Mouse (Mus musculus) kidney, embryonic 16.5 days (tissue): ENCODE data around the gene Gm13119. TPM values are rescaled to one million over a fixed set of nuclear protein-coding genes. Genes with fewer than 3 reads are reported as not detected.
"Not testable (repeated sequence)": the region's sequence is repeated elsewhere in the genome, so short reads cannot be mapped to it uniquely, and the experiment has no call there.

Source experiments
- ATAC-seq: fragments of 200-750 bp; cut with Nextera tagmentation; 2 replicates; pipeline ENCODE4 v1.8.0; 2017; ENCODE audit warnings: moderate TSS enrichment; ENCODE audit not compliant: low FRiP score, low TSS enrichment
- H3K27ac ChIP-seq: fragments of 300-500 bp; sonication (generic); 2 replicates; pipeline ENCODE4 v1.5.1; 2014; ENCODE audit warnings: low read length
- H3K27me3 ChIP-seq: fragments of 300-500 bp; sonication (generic); 2 replicates; pipeline ENCODE4 v1.6.1; 2014; ENCODE audit warnings: low read length, control low read depth, mixed read lengths; ENCODE audit not compliant: insufficient read depth
- H3K36me3 ChIP-seq: fragments of 300-500 bp; sonication (generic); 2 replicates; pipeline ENCODE4 v1.6.1; 2014; ENCODE audit warnings: low read length, control low read depth, mixed read lengths; ENCODE audit not compliant: insufficient read depth
- H3K4me1 ChIP-seq: fragments of 300-500 bp; sonication (generic); 2 replicates; pipeline ENCODE4 v1.6.1; 2014; ENCODE audit warnings: low read length, control low read depth, mixed read lengths; ENCODE audit not compliant: insufficient read depth
- H3K4me2 ChIP-seq: fragments of 300-500 bp; sonication (generic); replicated peaks from 2 replicates; pipeline ENCODE4 v1.6.1; 2014; ENCODE audit warnings: low read depth, low read length
- H3K4me3 ChIP-seq: fragments of 300-500 bp; sonication (generic); 2 replicates; pipeline ENCODE4 v1.5.1; 2014; ENCODE audit warnings: mild to moderate bottlenecking, low read length
- H3K9ac ChIP-seq: fragments of 300-500 bp; sonication (generic); replicated peaks from 2 replicates; pipeline ENCODE4 v1.6.1; 2014; ENCODE audit warnings: low read length
- H3K9me3 ChIP-seq: fragments of 300-500 bp; sonication (generic); 2 replicates; pipeline ENCODE4 v1.6.1; 2016; ENCODE audit warnings: low read length, control low read depth
- WGBS: fragments of 180-500 bp; shearing (Covaris S2); extraction: QIAGEN DNeasy Blood & Tissue Kit; methylation state at CpG from one replicate; pipeline ENCODE4 v1.1.7; 2014; 5-methylcytosine and 5-hydroxymethylcytosine counted together
- polyA plus RNA-seq: library from polyadenylated mRNA; unstranded; fragments of >200 nt; fragmentation: Nextera tagmentation; extraction: Ambion mirVana; gene quantifications from 2 replicates; pipeline ENCODE4 v1.2.1, GENCODE M21; 2015

Gm13119 gene
- polyA plus RNA-seq, result not detected in 2 replicates

DNA sequence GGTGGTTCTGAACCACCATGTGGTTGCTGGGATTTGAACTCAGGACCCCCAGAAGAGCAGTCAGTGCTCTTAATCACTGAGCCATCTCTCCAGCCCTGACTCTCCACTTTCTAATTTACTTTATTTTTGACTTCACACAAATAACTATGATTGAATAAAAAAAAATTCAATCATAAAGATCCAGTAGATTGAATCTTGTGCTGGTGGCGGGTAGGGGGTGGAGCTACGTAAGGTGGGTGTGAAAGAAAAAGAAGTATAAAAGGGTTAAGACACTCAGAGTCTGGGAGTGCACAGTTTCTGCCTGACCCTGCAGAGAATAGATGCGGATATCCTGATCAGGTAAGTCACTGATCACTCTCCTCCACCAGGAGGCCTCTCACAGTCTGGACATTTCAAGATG, at the start of gene Gm13119:
Gm13119 (plus strand) TSS at position 301 of the 400 bp plus-strand sequence.
- 89% methylated on average over 3 of the region's 3 CpGs for WGBS
- H3K9me3 ChIP-seq, H3K36me3 ChIP-seq, H3K4me2 ChIP-seq, H3K4me1 ChIP-seq, H3K27ac ChIP-seq, ATAC-seq, H3K9ac ChIP-seq, H3K27me3 ChIP-seq, H3K4me3 ChIP-seq: not testable (repeated sequence)

- H3K27me3 ChIP-seq, H3K4me3 ChIP-seq, H3K9me3 ChIP-seq, H3K9ac ChIP-seq, H3K36me3 ChIP-seq, H3K27ac ChIP-seq, H3K4me1 ChIP-seq, ATAC-seq, H3K4me2 ChIP-seq: not testable (repeated sequence)
- 66% methylated on average over 2 of the region's 2 CpGs for WGBS
Measured at GRCm38 (mm10) chr4:144312666-144313460, 44.9 kb upstream of the Gm13119 start.

GRCm38 (mm10) chr4:144329949-144330348, 27.8 kb upstream of the Gm13119 start, which contains the start of gene Gm13128:
Gene Gm13128 (plus strand): TSS chr4:144330249.
- H3K27ac ChIP-seq, H3K9ac ChIP-seq, ATAC-seq, H3K4me2 ChIP-seq, H3K9me3 ChIP-seq, H3K27me3 ChIP-seq, H3K4me3 ChIP-seq, H3K36me3 ChIP-seq, H3K4me1 ChIP-seq: not testable (repeated sequence)
- 66% methylated on average over 4 of the region's 4 CpGs for WGBS

GRCm38 (mm10) chr4:144335856-144336255, 21.9 kb upstream of the Gm13119 start:
- H3K4me1 ChIP-seq, H3K27me3 ChIP-seq, H3K27ac ChIP-seq, H3K36me3 ChIP-seq, H3K4me2 ChIP-seq, ATAC-seq, H3K9ac ChIP-seq, H3K4me3 ChIP-seq, H3K9me3 ChIP-seq: not testable (repeated sequence)
- 94% methylated on average over 2 of the region's 3 CpGs for WGBS

- WGBS, result 68% methylated on average over 2 of the region's 2 CpGs
- Histone ChIP-seq H3K4me2 (no peak within 1 kb of the TSS), H3K4me3 (no peak within 1 kb of the TSS), H3K9ac (no peak within 1 kb of the TSS), H3K4me1 (no peaks in the 10 kb centered on the region), H3K9me3 (no peaks in the 10 kb centered on the region), H3K36me3 (no peaks in the 10 kb centered on the region), H3K27me3 (no peaks in the 10 kb centered on the region), H3K27ac (no peak within 1 kb of the TSS)
- no peak for ATAC-seq
Measured at GRCm38 (mm10) chr4:144377911-144378310, 20.2 kb downstream of the Gm13119 start, which contains the start of gene Pramef20. Gene Pramef20 (minus strand): TSS chr4:144377933.

DNA sequence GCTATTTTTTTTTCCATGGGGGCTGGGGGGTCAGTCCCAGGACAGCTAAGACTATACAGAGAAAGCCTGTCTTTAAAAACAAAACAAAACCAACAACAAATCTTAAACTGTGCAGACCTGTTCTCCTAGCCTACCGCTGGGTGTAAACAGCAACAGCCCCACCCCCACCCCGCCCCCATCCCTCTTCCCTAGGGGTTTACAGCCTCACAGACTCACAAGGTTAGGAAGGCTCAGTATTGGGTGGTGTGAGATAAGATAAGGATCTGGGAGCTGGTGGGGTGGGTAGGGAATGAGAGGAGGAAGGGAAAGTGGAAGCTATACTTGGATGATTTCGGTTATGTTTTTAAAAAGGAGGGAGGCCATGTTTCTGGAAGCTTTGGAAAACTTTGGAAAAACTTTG, 38.6 kb downstream of the Gm13119 start:
- Histone ChIP-seq H3K9me3 (no peaks in the 10 kb centered on the region), H3K27me3 (no peaks in the 10 kb centered on the region), H3K4me2 (no peak overlapping the region), H3K4me1 (no peaks in the 10 kb centered on the region), H3K36me3 (no peaks in the 10 kb centered on the region), H3K4me3 (no peak overlapping the region), H3K9ac (no peak overlapping the region), H3K27ac (no peak overlapping the region)
- ATAC-seq, result no peak; the same call in 1 of the 2 replicates
- WGBS, result 30% methylated on average over 3 of the region's 3 CpGs

DNA sequence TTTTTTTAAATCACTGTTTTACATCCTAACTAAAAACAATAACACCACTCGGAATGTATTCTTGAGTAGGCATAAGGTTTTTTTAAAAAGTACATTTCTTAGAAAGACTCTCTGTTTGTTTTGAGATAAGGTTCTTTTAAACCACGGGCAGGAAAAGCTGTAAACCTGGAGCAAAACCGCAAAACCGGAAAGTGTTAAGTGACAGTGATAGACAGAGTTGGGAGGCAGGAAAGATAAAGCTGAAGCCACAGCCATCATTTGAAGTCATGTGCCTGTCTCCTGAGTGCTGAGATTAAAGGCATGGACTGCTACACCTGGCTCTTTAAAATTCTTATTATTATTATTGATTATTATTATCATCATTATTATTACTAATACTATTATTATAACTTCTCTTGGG, 45.0 kb downstream of the Gm13119 start:
- Histone ChIP-seq H3K27ac (no peak overlapping the region), H3K36me3 (no peaks in the 10 kb centered on the region), H3K4me1 (no peaks in the 10 kb centered on the region), H3K9ac (no peak overlapping the region), H3K4me2 (no peak overlapping the region), H3K4me3 (no peak overlapping the region), H3K27me3 (no peaks in the 10 kb centered on the region), H3K9me3 (no peaks in the 10 kb centered on the region)
- ATAC-seq, result no peak
- 39% methylated on average over 4 of the region's 4 CpGs for WGBS

GRCm38 (mm10) chr4:144404456-144405086, 46.8 kb downstream of the Gm13119 start:
- H3K4me1 ChIP-seq, result no peaks in the 10 kb centered on the region
- WGBS, result 4% methylated on average over 17 of the region's 17 CpGs
- peak overlapping the region; percentile 59 for H3K4me2 ChIP-seq
- peak overlapping the region; percentile 43 for H3K4me3 ChIP-seq
- 0 out of 2 replicates have a peak overlapping the region, but pooled peaks have one; percentile 6 for H3K27ac ChIP-seq
- ATAC-seq, result peak; percentile 95
- peak overlapping the region; percentile 49 for H3K9ac ChIP-seq
- no peaks in the 10 kb centered on the region for H3K27me3 ChIP-seq
- H3K9me3 ChIP-seq, result no peaks in the 10 kb centered on the region
- no peaks in the 10 kb centered on the region for H3K36me3 ChIP-seq

DNA sequence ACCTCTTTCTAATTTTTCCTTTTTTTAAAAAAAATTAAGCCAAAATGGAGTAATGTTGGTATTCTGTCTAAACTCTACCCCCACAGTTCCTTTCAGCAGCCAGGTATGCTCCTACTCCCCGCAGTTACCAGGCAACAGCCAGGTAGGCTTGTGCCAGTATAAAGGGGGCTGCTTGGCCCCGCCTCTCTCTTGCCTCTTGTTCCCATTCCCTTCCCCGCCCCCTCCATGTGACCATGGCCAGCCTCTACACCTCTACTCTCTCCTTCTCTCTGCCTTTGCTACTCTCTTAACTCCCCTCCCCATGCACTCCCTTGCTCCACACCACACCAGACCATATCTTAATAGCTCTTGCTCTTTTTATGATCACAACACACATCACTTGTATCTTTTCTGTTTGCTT, 48.5 kb downstream of the Gm13119 start:
- Histone ChIP-seq H3K4me3 (no peak overlapping the region), H3K36me3 (no peaks in the 10 kb centered on the region), H3K9me3 (no peaks in the 10 kb centered on the region), H3K27ac (no peak overlapping the region), H3K9ac (no peak overlapping the region), H3K4me1 (no peaks in the 10 kb centered on the region), H3K4me2 (no peak overlapping the region), H3K27me3 (no peaks in the 10 kb centered on the region)
- no peak for ATAC-seq
- 62% methylated on average over 3 of the region's 3 CpGs for WGBS

GRCm38 (mm10) chr4:144408290-144408689, 50.5 kb downstream of the Gm13119 start, which contains the start of gene Pramef12:
Gene Pramef12 (minus strand): TSS chr4:144408464.
- Histone ChIP-seq H3K4me3 (no peak within 1 kb of the TSS), H3K27ac (no peak within 1 kb of the TSS), H3K4me1 (no peaks in the 10 kb centered on the region), H3K27me3 (no peaks in the 10 kb centered on the region), H3K9me3 (no peaks in the 10 kb centered on the region), H3K36me3 (no peaks in the 10 kb centered on the region), H3K4me2 (no peak within 1 kb of the TSS), H3K9ac (no peak within 1 kb of the TSS)
- no peak for ATAC-seq
- 74% methylated on average over 9 of the region's 9 CpGs for WGBS
